Mouse (Mus musculus): ENCODE measurements around the gene Fam178b.

Fam178b gene

DNA sequence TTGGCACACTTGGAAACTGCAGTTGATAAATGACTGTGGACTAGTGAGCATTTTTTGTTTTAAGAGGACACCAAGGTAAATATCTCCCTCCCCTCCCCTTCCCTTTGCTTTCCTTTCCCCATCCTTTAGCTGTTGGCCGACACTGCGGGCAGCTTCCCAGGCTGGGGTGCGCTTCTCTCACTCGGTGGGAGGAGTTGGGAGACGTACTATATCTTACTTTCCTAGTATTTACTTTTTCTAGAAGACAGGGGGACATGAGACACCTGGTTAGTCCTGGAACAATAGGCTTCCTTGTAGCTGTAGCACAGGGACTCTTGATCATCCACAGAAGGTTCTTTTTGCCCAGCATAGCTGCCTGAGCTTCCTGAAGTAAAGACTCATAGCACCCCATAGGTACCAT, 158.9 kb downstream of the Fam178b start:
- no peak for DNase-seq (ENCODE audit: low spot score in 2 of 2)

DNA sequence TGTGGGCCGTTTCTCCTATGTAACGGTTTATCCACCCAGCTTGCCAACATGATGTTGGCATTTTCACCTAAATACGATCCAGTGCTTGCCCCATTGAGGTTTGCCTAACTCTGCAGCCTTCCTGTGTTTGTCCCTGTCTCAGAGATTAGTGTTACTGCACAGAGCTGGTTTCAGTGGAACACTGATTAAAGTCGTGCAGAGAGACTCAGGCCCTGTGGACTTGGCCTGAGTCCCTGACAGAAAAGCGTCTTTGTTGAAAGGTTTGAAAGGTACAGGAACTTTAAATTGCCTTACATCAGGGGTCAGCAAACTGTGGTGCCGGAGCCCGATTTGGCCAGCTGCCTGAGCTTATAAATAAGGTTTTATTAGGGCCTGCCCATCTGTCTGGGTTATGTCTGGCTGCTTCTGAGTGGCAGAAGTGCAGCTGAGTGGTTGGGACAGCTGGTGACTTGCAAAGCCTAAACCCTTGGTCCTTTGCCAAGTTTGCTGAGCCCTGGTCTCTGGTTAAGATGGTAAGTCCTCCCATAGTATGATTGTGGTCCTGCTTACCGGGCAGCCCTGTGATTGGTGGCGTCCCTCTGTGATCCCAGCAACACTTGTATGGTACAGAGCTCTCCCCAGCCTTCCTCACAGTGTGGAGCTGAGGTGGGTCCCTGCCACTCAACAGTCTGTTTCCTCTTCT, 159.5 kb downstream of the Fam178b start:
- DNase-seq (ENCODE audit: low spot score in 2 of 2), result no peak

GRCm38 (mm10) chr1:36522210-36522609, 160.8 kb downstream of the Fam178b start:
- no peak for DNase-seq (ENCODE audit: low spot score in 2 of 2)

GRCm38 (mm10) chr1:36519626-36520025, 163.4 kb downstream of the Fam178b start:
- no peak for DNase-seq (ENCODE audit: low spot score in 2 of 2)

DNA sequence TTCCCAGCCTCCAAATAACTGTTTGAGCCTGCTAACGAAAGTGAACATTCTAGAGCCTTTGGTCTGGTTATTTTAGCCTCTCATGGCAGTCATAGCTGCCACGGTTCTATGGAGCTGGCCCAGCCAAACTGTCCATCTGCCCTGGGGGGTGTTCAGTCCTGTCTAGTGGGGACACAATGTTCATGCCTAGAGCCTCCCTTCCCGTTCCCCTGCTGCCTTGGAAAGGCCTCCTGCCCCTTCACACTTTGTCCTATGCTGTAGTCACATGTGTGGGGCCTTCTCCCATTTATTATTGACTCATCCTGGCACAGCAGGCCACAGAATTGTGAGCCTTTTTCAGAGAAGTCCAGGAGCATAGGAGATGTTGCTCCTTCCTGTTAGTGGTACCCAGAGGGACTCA, 164.7 kb downstream of the Fam178b start:
- DNase-seq (ENCODE audit: low spot score in 2 of 2), result no peak

- DNase-seq (ENCODE audit: low spot score in 2 of 2), result no peak
Observed at GRCm38 (mm10) chr1:36513718-36514117, 169.3 kb downstream of the Fam178b start.

DNA sequence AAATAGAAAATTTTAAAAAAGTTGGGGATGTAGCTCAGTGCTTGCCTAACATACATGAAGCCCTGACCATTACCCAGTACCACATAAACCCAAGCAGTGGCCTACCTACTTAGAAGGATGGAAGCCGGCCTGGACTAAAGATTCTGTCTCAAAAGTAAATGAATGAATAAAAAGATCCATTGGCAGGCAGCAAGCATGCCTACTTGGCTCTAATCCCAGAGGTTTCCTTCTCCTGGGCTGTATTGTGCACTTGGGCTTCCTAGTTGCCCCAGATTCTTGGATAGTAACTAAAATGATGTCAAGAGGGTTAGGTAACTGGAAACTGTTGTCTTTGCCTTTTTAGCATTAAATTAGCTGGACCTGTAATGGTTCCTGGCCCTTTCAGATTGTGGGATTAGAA, 169.7 kb downstream of the Fam178b start:
- DNase-seq (ENCODE audit: low spot score in 2 of 2), result no peak

DNA sequence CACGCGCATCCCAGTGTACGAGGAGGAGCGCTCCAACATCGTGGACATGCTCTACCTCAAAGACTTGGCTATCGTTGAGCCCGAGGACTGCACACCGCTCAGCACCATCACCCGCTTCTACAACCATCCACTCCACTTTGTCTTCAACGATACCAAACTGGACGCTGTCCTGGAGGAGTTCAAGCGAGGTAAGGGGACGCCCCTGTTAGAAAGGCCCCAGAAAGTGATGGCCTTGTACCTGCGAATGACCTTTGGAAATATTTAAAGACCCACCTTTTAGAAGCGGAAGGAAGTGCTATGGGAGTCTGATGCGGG, 170.1 kb downstream of the Fam178b start:
- no peak for DNase-seq (ENCODE audit: low spot score in 2 of 2)
